Mouse (Mus musculus) embryonic facial prominence, embryonic 12.5 days (tissue): Measurements from ENCODE around the gene Pdap1. TPM values are rescaled to one million over a fixed set of nuclear protein-coding genes. Genes with fewer than 3 reads are reported as not detected.

ENCODE experiments used
- ATAC-seq: fragments of 200-750 bp; cut with Nextera tagmentation; 2 replicates; pipeline ENCODE4 v1.8.0; 2017; ENCODE audit not compliant: insufficient number of reproducible peaks, insufficient read depth, low FRiP score, low TSS enrichment
- H3K27ac ChIP-seq: fragments of 300-500 bp; sonication (generic); 2 replicates; pipeline ENCODE4 v1.5.1; 2016; ENCODE audit warnings: mild to moderate bottlenecking
- H3K27me3 ChIP-seq: fragments of 300-500 bp; sonication (generic); 2 replicates; pipeline ENCODE4 v1.6.1; 2016; ENCODE audit warnings: mild to moderate bottlenecking, moderate library complexity
- H3K36me3 ChIP-seq: fragments of 300-500 bp; sonication (generic); 2 replicates; pipeline ENCODE4 v1.6.1; 2016; ENCODE audit warnings: mild to moderate bottlenecking
- H3K4me1 ChIP-seq: fragments of 300-500 bp; sonication (generic); 2 replicates; pipeline ENCODE4 v1.6.1; 2016
- H3K4me2 ChIP-seq: fragments of 300-500 bp; sonication (generic); replicated peaks from 2 replicates; pipeline ENCODE4 v1.6.1; 2016; ENCODE audit warnings: mild to moderate bottlenecking, moderate library complexity
- H3K4me3 ChIP-seq: fragments of 300-500 bp; sonication (generic); 2 replicates; pipeline ENCODE4 v1.5.1; 2016; ENCODE audit warnings: mild to moderate bottlenecking
- H3K9ac ChIP-seq: fragments of 300-500 bp; sonication (generic); 2 replicates; pipeline ENCODE4 v1.6.1; 2016; ENCODE audit warnings: mild to moderate bottlenecking, moderate library complexity
- H3K9me3 ChIP-seq: fragments of 300-500 bp; sonication (generic); 2 replicates; pipeline ENCODE4 v1.6.1; 2016; ENCODE audit warnings: mild to moderate bottlenecking, moderate library complexity
- WGBS: fragments of 180-500 bp; shearing (Covaris S2); methylation state at CpG from one replicate; pipeline ENCODE4 v1.1.7; 2016; 5-methylcytosine and 5-hydroxymethylcytosine counted together
- polyA plus RNA-seq: library from polyadenylated mRNA; unstranded; fragments of >200 nt; fragmentation: Nextera tagmentation; extraction: Ambion mirVana; gene quantifications from 2 replicates; pipeline ENCODE4 v1.2.1, GENCODE M21; 2016

Gene Pdap1
- polyA plus RNA-seq, result 129 and 130 TPM in 2 replicates

DNA sequence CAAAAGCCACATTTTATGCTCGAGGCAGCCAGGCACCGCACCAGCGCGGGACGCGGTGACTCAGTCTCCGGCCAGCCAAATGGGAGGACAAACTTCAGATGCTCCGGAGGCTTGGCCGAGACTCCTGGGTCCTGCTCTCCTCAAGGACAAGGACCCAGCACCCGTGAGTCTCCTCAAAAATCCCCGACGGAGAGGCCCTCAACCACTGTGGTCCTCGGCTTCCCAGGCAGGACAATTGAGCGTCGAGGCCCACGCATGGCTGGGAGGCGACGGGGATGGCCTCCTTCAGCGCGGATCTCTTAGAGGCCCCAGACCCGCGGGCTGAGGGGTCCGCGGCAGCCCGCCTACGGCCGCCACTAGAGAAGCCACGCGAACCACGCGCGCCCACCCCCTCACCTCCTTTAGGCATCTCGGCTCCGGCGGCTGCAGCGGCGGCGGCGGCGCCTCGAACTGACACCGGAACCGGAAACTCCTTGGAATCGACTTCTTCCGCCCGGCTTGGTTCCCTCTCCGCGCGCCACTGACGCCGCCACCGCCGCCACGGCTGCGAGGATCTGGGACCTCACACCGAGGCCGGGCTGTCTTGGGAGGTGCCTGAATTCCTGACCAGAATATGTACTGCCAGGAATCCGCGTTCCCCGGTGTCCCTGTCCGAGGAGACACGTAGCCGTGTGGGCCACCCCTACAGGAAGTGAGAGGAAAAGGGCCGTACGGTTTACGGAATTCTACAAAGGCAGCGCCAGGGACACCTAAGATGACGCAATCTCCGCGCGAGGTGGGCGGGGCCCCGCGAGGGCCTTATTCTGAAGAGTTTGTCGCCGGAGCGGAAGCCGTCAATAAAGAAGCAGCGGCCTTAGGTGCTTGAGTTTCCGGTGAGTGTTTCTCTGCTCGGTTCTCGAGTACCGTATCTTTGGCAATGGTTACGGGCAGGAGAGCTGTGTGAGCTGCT is at the start of gene Pdap1, which contains the start of gene Bud31:
TSS of gene Pdap1 (minus strand) at position 668 of the 949 bp plus-strand sequence.
TSS of gene Bud31 (plus strand) at position 792 of the 949 bp plus-strand sequence.
- Histone ChIP-seq H3K9me3 (no peaks in the 10 kb centered on the region), H3K4me3 (peak within 1 kb of the TSS; percentile 66), H3K27ac (peak within 1 kb of the TSS; percentile 82), H3K4me2 (peak within 1 kb of the TSS; percentile 82), H3K4me1 (peaks cover 25% of the 10 kb centered on the region), H3K27me3 (no peaks in the 10 kb centered on the region), H3K9ac (peak within 1 kb of the TSS; percentile 85), H3K36me3 (peaks cover 54% of the 10 kb centered on the region)
- ATAC-seq, result peak; percentile 92
- WGBS, result under 1% methylated on average over 84 of the region's 84 CpGs

DNA sequence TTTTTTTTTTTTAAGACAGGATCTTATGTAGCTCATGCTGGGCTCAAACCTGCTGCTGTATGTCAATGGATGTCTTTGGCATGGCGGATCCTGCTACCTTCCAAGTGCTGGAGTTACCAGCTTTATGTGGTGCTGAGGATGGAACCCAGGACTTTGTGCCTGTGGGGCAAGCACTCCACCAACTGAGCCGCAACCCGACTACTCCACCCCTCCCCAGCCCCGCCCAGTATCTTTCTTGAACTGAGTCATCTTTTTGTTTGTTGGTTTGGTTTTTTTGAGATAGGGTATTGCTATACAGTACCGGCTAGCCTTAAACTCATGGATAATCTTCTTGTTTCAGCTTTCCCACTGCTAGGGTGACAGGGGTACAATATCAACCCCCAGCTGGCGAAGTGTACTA is 49.4 kb upstream of the Pdap1 start:
- peak overlapping the region; percentile 66; the same call in 1 of the 2 replicates for H3K4me2 ChIP-seq
- H3K27ac ChIP-seq, result no peak overlapping the region
- H3K4me1 ChIP-seq, result peaks cover 21% of the 10 kb centered on the region
- H3K4me3 ChIP-seq, result no peak overlapping the region
- H3K27me3 ChIP-seq, result no peaks in the 10 kb centered on the region
- 96% methylated on average over 6 of the region's 6 CpGs for WGBS
- H3K9ac ChIP-seq, result no peak overlapping the region
- peaks cover 41% of the 10 kb centered on the region for H3K36me3 ChIP-seq
- no peak for ATAC-seq
- no peaks in the 10 kb centered on the region for H3K9me3 ChIP-seq

DNA sequence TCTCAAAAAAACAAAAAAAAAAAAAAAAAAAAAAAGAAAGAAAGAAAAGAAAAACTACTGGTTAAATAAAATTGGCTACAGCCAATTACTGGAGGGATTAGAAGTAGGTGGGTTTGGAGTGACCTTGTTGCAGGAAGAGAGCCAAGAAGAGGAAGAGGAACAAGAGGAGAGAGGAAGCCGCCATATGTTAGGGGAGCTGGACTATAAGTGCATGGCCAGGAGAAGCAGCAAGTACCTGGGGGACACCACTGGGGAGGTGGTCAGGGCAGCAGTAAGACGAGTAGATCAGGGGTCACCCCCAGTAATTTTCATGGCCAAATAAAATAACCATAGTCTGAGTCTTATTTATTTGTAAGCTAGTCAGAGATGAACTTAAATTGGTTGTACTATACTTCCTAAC is 45.2 kb upstream of the Pdap1 start:
- Histone ChIP-seq H3K4me3 (no peak overlapping the region), H3K4me2 (no peak overlapping the region), H3K9ac (no peak overlapping the region), H3K4me1 (peaks cover 11% of the 10 kb centered on the region), H3K36me3 (peaks cover 80% of the 10 kb centered on the region), H3K27me3 (no peaks in the 10 kb centered on the region), H3K9me3 (no peaks in the 10 kb centered on the region), H3K27ac (no peak overlapping the region)
- 90% methylated on average over 2 of the region's 2 CpGs for WGBS
- ATAC-seq, result no peak

DNA sequence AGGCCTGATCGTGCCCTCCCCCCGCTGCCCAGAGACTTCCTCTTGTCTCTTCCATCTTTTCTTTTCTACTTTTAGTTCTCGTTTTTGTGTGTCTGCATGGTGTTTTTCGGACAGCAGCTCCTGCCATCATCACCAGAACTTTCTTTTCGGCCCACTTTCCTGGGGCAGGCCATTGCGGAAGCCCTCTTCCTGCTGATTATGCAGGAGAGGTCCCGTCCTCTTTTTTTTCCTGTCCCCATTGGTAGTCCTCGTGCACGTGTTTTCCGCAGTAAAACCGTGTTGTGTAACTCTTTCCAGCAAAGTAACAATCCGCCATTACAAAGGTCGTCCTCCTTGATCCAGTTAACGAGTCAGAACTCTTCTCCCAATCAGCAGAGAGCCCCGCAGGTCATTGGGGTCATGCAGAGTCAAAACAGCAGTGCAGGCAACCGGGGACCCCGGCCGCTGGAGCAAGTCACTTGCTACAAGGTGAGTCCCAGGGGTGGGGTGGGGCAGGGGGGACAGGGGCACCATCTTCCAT is 38.5 kb upstream of the Pdap1 start:
- H3K4me2 ChIP-seq, result no peak overlapping the region
- no peak overlapping the region for H3K4me3 ChIP-seq
- H3K36me3 ChIP-seq, result peaks cover 99% of the 10 kb centered on the region
- 83% methylated on average over 18 of the region's 18 CpGs for WGBS
- H3K27me3 ChIP-seq, result no peaks in the 10 kb centered on the region
- no peak for ATAC-seq
- no peak overlapping the region for H3K9ac ChIP-seq
- H3K27ac ChIP-seq, result no peak overlapping the region
- no peaks in the 10 kb centered on the region for H3K9me3 ChIP-seq
- no peaks in the 10 kb centered on the region for H3K4me1 ChIP-seq

DNA sequence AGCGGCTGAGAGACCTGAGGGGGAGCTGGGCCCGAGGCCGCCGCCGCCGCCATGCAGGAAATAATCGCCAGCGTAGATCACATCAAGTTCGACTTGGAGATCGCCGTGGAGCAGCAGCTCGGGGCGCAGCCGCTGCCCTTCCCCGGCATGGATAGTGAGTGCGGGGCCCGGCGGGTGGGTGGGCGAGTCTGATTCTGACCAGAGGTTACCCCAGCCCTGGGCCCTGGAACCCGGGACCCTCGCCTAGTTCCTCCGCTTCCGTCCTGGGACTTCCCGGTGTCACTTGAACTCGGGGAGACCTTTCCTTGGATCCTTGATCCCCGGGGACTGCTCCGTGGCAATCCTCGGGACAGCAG is 27.2 kb upstream of the Pdap1 start:
- peak overlapping the region; percentile 83 for H3K27ac ChIP-seq
- peaks cover 21% of the 10 kb centered on the region for H3K4me1 ChIP-seq
- H3K4me2 ChIP-seq, result peak overlapping the region; percentile 93
- peaks cover 38% of the 10 kb centered on the region for H3K36me3 ChIP-seq
- ATAC-seq, result peak; percentile 53; the same call in 1 of the 2 replicates
- peak overlapping the region; percentile 94 for H3K9ac ChIP-seq
- H3K27me3 ChIP-seq, result no peaks in the 10 kb centered on the region
- peak overlapping the region; percentile 91 for H3K4me3 ChIP-seq
- WGBS, result 0% methylated on average over 22 of the region's 28 CpGs
- H3K9me3 ChIP-seq, result no peaks in the 10 kb centered on the region

DNA sequence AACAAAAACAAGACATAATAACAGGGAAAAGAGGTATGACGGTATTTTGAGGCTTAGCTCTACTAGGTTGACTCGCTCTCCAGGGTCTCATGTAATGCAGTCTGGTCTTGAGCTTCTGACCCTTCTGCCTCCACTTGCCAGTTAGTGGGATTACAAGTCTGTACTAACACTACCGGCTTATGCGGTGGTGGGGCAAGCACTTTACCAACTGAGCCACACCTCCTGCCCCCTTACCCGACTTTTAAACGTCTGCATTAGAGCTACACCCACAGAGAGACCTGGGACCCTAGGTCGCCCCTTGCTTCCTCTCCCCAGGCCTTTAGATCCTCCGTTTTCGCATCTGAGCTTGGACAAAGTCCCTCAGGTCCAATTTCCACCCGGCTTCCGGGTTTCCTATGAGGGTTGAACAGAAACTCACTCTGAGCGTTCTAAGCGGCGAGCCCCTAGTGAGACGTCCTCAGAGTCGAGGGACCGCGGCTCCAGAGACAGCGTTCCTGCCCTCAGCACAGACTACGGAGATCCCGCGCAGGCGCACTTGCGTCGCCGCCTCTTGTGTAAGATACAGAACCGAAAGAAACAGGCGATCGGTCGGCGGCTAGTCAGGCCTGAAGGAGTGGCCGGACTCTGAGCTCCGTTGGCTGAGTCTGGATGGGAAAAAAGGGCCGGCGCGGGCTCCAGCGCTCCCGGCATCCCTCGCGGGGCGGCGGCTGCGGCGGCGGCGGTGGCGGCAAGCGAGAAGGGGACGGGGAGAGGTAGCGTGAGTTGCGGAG is 26.7 kb upstream of the Pdap1 start, which contains the start of the genes Ptcd1 and Cpsf4:
TSS of gene Ptcd1 (minus strand) at position 573 of the 770 bp plus-strand sequence.
TSS of gene Cpsf4 (plus strand) at position 678 of the 770 bp plus-strand sequence.
- under 1% methylated on average over 51 of the region's 51 CpGs for WGBS
- peak within 1 kb of the TSS; percentile 93 for H3K4me2 ChIP-seq
- no peaks in the 10 kb centered on the region for H3K9me3 ChIP-seq
- H3K27ac ChIP-seq, result peak within 1 kb of the TSS; percentile 83
- peak within 1 kb of the TSS; percentile 94 for H3K9ac ChIP-seq
- peaks cover 37% of the 10 kb centered on the region for H3K36me3 ChIP-seq
- ATAC-seq, result peak; percentile 89
- H3K4me1 ChIP-seq, result peaks cover 21% of the 10 kb centered on the region
- no peaks in the 10 kb centered on the region for H3K27me3 ChIP-seq
- peak within 1 kb of the TSS; percentile 91 for H3K4me3 ChIP-seq

DNA sequence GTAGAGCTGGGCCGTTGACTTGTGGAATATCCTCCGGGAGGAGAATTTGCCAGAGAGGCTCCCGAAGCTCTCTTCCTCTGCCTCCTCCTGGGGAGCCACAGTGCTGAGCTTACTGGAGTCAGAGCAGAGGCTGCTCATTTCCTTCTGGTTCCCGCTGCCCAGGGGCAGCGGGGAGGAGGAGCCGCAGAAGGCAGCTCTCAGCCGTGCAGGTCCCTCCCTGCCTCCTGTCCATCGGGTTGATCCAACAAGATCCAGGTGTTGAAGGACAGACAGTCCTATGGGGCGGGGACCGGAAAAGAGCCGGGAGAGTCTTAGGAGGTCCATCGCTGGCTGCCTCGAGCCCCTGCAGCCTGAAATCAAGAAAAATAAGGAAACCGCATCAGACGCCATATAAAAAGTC is 25.1 kb upstream of the Pdap1 start:
- Histone ChIP-seq H3K4me1 (peaks cover 21% of the 10 kb centered on the region), H3K9ac (0 out of 2 replicates have a peak overlapping the region, but pooled peaks have one; percentile 19), H3K9me3 (no peaks in the 10 kb centered on the region), H3K36me3 (peaks cover 35% of the 10 kb centered on the region), H3K27ac (no peak overlapping the region), H3K27me3 (no peaks in the 10 kb centered on the region), H3K4me3 (no peak overlapping the region), H3K4me2 (no peak overlapping the region)
- ATAC-seq, result no peak
- WGBS, result 80% methylated on average over 15 of the region's 15 CpGs

DNA sequence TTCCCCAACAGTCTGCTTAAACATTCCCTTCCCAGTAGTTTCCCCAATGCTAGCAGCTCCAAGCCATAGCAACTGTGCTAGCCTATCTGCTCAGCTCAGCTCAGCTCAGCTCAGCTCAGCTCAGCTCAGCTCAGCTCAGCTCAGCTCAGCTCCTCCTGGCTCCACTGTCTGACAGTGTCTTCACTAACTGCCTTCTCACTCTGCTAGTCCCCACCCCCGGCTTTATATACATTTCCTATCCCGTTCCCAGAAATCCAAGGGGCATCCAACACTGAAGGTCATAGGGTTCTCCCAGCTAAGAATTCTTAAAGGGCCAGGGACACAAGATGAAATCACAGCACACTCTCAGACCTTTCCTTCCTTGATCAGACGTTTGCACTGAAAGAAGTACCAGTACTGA is 24.7 kb upstream of the Pdap1 start:
- Histone ChIP-seq H3K4me3 (no peak overlapping the region), H3K4me2 (no peak overlapping the region), H3K4me1 (peaks cover 21% of the 10 kb centered on the region), H3K27me3 (no peaks in the 10 kb centered on the region), H3K36me3 (peaks cover 38% of the 10 kb centered on the region), H3K9me3 (no peaks in the 10 kb centered on the region), H3K9ac (0 out of 2 replicates have a peak overlapping the region, but pooled peaks have one; percentile 19), H3K27ac (no peak overlapping the region)
- ATAC-seq, result no peak
- 73% methylated on average over 3 of the region's 3 CpGs for WGBS

DNA sequence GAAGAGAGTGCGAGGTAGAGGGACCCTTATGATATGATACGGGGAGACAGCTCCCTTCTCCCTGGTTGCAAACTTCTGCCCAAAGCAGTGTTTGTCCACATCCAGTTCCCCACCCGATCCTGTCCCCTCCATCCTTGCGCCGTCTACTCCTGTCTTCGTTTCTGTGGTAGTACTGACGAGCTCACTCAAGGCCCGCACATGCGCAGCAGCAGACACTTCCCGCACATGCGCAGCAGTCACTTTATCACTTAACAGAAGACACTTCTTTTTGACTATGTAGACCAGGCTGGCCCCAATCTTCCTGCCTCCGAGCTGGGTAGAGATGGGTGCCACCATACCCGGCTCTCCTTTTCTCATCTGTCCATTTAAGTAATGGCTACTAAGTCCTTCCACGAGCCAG is 21.3 kb upstream of the Pdap1 start:
- 97% methylated on average over 14 of the region's 14 CpGs for WGBS
- H3K4me2 ChIP-seq, result no peak overlapping the region
- peaks cover 63% of the 10 kb centered on the region for H3K36me3 ChIP-seq
- no peak for ATAC-seq
- H3K27ac ChIP-seq, result no peak overlapping the region
- H3K4me1 ChIP-seq, result peaks cover 9% of the 10 kb centered on the region
- H3K4me3 ChIP-seq, result no peak overlapping the region
- no peak overlapping the region for H3K9ac ChIP-seq
- no peaks in the 10 kb centered on the region for H3K9me3 ChIP-seq
- H3K27me3 ChIP-seq, result no peaks in the 10 kb centered on the region

DNA sequence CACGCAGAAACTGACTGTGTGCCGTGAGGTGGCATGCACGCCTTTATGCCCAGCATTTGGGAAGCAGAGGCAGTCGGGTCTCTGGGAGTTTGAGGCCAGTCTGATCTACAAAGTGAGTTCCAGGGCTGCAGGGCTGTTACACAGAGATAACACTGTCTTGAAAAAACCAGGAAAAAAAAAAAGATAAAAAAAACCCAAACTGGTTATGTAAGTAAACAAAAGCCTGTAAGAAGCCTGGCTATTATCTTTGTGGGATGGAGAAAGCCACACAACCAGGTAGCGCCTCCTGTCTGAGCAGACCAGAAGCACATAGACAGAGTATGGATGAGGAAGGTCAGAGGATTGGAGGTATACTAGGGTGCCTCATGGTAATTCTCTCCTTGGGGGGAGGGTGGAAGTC is 12.7 kb upstream of the Pdap1 start:
- ATAC-seq, result no peak
- H3K9me3 ChIP-seq, result no peaks in the 10 kb centered on the region
- peaks cover 81% of the 10 kb centered on the region for H3K36me3 ChIP-seq
- no peak overlapping the region for H3K4me2 ChIP-seq
- H3K9ac ChIP-seq, result no peak overlapping the region
- no peak overlapping the region for H3K4me3 ChIP-seq
- H3K4me1 ChIP-seq, result no peaks in the 10 kb centered on the region
- H3K27me3 ChIP-seq, result no peaks in the 10 kb centered on the region
- 90% methylated on average over 5 of the region's 5 CpGs for WGBS
- no peak overlapping the region for H3K27ac ChIP-seq

DNA sequence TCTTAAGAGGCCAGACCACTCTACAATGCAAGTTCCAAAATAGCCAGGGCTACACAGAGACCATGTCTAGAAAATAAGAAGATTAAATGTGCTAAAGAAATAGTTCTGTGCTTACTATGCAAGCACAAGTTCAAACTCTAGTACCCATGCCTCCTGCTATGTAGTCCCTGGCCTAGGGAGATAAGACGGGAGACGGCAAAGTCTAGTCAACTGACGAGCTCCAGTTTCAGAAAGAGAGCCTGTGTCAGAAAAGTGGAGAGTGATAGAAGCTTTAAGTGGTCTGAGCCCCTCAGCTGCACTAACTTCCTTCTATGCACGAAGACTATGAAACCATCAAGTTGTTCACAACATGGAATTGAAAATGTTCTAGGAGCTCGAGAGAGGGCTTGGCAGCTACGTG is 9.3 kb upstream of the Pdap1 start:
- peaks cover 96% of the 10 kb centered on the region for H3K36me3 ChIP-seq
- H3K27ac ChIP-seq, result no peak overlapping the region
- ATAC-seq, result no peak

More for the DNA sequence above, 9.3 kb upstream of the Pdap1 start:
- no peaks in the 10 kb centered on the region for H3K4me1 ChIP-seq
- 90% methylated on average over 6 of the region's 6 CpGs for WGBS
- H3K9ac ChIP-seq, result no peak overlapping the region
- no peaks in the 10 kb centered on the region for H3K27me3 ChIP-seq
- no peak overlapping the region for H3K4me2 ChIP-seq
- H3K4me3 ChIP-seq, result no peak overlapping the region
- H3K9me3 ChIP-seq, result no peaks in the 10 kb centered on the region
